Mouse (Mus musculus) forebrain, embryonic 15.5 days (tissue): ENCODE data around the gene Drd3. TPM values are rescaled to one million over a fixed set of nuclear protein-coding genes. Genes with fewer than 3 reads are reported as not detected.
A peak's percentile ranks its signal among the peaks of the same experiment; 100 is the strongest.

Experiments
- ATAC-seq: fragments of 200-750 bp; cut with Nextera tagmentation; replicated peaks from 2 replicates; pipeline ENCODE4 v1.8.0; 2017; ENCODE audit warnings: mild to moderate bottlenecking, moderate TSS enrichment, moderate library complexity
- H3K27ac ChIP-seq: fragments of 300-500 bp; sonication (generic); replicated peaks from 2 replicates; pipeline ENCODE4 v1.5.1; 2015; ENCODE audit warnings: mild to moderate bottlenecking, inconsistent platforms
- H3K27me3 ChIP-seq: fragments of 300-500 bp; sonication (generic); 2 replicates; pipeline ENCODE4 v1.6.1; 2015; ENCODE audit warnings: inconsistent platforms
- H3K36me3 ChIP-seq: fragments of 300-500 bp; sonication (generic); 2 replicates; pipeline ENCODE4 v1.6.1; 2015; ENCODE audit warnings: mild to moderate bottlenecking, inconsistent platforms
- H3K4me1 ChIP-seq: fragments of 300-500 bp; sonication (generic); 2 replicates; pipeline ENCODE4 v1.6.1; 2015; ENCODE audit warnings: inconsistent platforms
- H3K4me2 ChIP-seq: fragments of 300-500 bp; sonication (generic); replicated peaks from 2 replicates; pipeline ENCODE4 v1.6.1; 2015; ENCODE audit warnings: mild to moderate bottlenecking, inconsistent platforms
- H3K4me3 ChIP-seq: fragments of 300-500 bp; sonication (generic); 2 replicates; pipeline ENCODE4 v1.5.1; 2015; ENCODE audit warnings: mild to moderate bottlenecking, inconsistent platforms
- H3K9ac ChIP-seq: fragments of 300-500 bp; sonication (generic); replicated peaks from 2 replicates; pipeline ENCODE4 v1.6.1; 2015; ENCODE audit warnings: mild to moderate bottlenecking, inconsistent platforms
- H3K9me3 ChIP-seq: fragments of 300-500 bp; sonication (generic); 2 replicates; pipeline ENCODE4 v1.6.1; 2016; ENCODE audit warnings: inconsistent platforms
- WGBS: fragments of 180-500 bp; shearing (Covaris S2); methylation state at CpG from one replicate; pipeline ENCODE4 v1.1.7; 2015; ENCODE audit warnings: mixed read lengths; 5-methylcytosine and 5-hydroxymethylcytosine counted together
- polyA plus RNA-seq: library from polyadenylated mRNA; unstranded; fragments of >200 nt; fragmentation: Nextera tagmentation; extraction: Ambion mirVana; gene quantifications from 2 replicates; pipeline ENCODE4 v1.2.1, GENCODE M21; 2015

Gene Drd3
- polyA plus RNA-seq = 0.20 TPM in 1 of 2 replicates, not detected in the other

- Histone ChIP-seq H3K4me2 (peak within 1 kb of the TSS; percentile 24), H3K27me3 (no peaks in the 10 kb centered on the region)
- 10% methylated on average over 7 of the region's 7 CpGs for WGBS
These were observed at the start of gene Drd3 for GRCm38 (mm10) chr16:43753751-43754150. Drd3 (plus strand) TSS chr16:43754026.

DNA sequence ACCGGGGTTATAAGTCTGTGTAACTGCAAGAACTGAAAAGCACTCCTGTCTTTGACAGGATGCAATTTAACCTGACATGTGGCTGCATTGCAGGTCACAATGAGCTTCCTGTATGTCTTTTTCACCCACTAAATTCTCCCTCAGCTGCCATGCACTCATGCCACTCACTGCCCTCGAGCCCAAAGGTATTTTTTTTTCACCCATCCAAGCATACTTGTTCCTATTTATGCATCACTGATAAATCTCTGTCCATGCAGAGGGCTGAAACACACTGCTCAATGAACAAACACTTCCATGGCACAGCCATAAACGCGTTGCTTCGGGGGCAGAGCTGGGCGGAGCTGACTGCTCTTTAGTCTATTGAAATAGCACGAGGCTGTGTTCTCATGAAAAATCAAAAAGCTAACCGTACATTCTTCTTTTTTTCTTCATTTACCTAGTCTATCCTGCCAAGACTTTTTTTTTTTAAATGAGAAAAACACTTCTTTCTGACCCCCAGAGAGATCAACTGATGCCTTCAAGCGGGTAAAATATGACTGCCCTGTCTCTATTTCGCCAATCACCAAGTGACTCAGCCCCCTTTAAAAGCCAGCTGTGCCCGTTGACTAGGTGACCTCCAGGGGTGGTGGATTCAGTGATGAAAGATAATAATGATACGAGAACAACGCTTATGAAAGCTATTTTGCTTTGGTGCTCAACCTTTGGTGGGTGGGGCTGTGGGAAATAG, 45.3 kb upstream of the Drd3 start:
- Histone ChIP-seq H3K9ac (no peak overlapping the region), H3K27ac (peak overlapping the region; percentile 67), H3K4me3 (no peak overlapping the region), H3K9me3 (no peaks in the 10 kb centered on the region), H3K4me1 (peaks cover 14% of the 10 kb centered on the region), H3K4me2 (no peak overlapping the region), H3K36me3 (no peaks in the 10 kb centered on the region), H3K27me3 (no peaks in the 10 kb centered on the region)
- no peak for ATAC-seq
- WGBS = 68% methylated on average over 13 of the region's 13 CpGs

More at GRCm38 (mm10) chr16:43753751-43754150, at the start of gene Drd3:
- ATAC-seq = no peak
- H3K36me3 ChIP-seq = no peaks in the 10 kb centered on the region
- H3K9me3 ChIP-seq = no peaks in the 10 kb centered on the region
- H3K9ac ChIP-seq = no peak within 1 kb of the TSS
- no peak within 1 kb of the TSS for H3K27ac ChIP-seq
- H3K4me3 ChIP-seq = no peak within 1 kb of the TSS
- H3K4me1 ChIP-seq = peaks cover 6% of the 10 kb centered on the region; the same call in 1 of the 2 replicates

DNA sequence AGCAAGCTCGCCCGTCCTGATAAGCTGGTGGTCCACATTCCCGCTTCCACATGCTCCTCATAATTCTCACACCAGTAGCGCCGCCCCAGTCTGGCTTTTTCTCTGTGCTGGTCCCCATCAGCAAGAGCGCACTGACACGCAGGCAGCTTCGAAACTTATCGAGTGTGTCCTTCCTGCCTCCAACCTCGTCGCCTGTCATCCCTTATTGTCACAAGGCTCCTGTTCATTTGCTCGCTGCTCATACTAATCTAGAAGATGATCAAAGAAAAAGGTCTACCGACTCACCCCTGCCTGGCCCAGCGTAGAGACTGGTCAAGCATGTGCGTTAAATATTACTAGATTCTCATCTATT, 44.8 kb upstream of the Drd3 start:
- 79% methylated on average over 15 of the region's 15 CpGs for WGBS
- H3K9me3 ChIP-seq = no peaks in the 10 kb centered on the region
- no peak overlapping the region for H3K9ac ChIP-seq
- H3K36me3 ChIP-seq = no peaks in the 10 kb centered on the region
- ATAC-seq = peak; percentile 55; the same call in 1 of the 2 replicates
- H3K27me3 ChIP-seq = no peaks in the 10 kb centered on the region
- 0 out of 2 replicates have a peak overlapping the region, but pooled peaks have one; percentile 2 for H3K4me2 ChIP-seq
- no peak overlapping the region for H3K4me3 ChIP-seq
- H3K27ac ChIP-seq = peak overlapping the region; percentile 67
- H3K4me1 ChIP-seq = peaks cover 14% of the 10 kb centered on the region

GRCm38 (mm10) chr16:43709432-43710133, 44.2 kb upstream of the Drd3 start:
- Histone ChIP-seq H3K9ac (no peak overlapping the region), H3K9me3 (no peaks in the 10 kb centered on the region), H3K4me3 (no peak overlapping the region), H3K27me3 (no peaks in the 10 kb centered on the region), H3K4me2 (0 out of 2 replicates have a peak overlapping the region, but pooled peaks have one; percentile 2), H3K27ac (peak overlapping the region; percentile 67), H3K36me3 (no peaks in the 10 kb centered on the region), H3K4me1 (peaks cover 14% of the 10 kb centered on the region)
- WGBS = 33% methylated on average over 9 of the region's 9 CpGs
- ATAC-seq = peak; percentile 77

DNA sequence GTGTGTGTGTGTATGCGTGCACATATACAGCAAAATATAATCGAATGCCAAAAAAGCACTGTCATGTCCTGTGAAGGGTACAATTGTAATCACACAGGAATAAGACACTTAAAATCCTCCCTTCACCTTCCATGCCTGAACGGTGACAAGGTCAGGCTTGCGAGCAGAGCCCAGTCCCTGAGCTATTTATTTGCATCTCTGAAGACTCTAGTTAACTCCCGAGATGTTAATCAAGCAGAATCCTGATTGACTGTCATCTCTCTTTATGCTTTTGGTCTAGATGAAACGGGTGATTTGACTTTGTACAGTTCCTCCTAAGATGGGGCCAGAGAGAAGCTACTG, 43.7 kb upstream of the Drd3 start:
- H3K4me3 ChIP-seq = no peak overlapping the region
- H3K27me3 ChIP-seq = no peaks in the 10 kb centered on the region
- 59% methylated on average over 6 of the region's 6 CpGs for WGBS
- H3K36me3 ChIP-seq = no peaks in the 10 kb centered on the region
- peaks cover 14% of the 10 kb centered on the region for H3K4me1 ChIP-seq
- no peak overlapping the region for H3K4me2 ChIP-seq
- 0 out of 2 replicates have a peak overlapping the region, but pooled peaks have one; percentile 67 for H3K27ac ChIP-seq
- ATAC-seq = 0 out of 2 replicates have a peak, but pooled peaks have one; percentile 34
- H3K9ac ChIP-seq = no peak overlapping the region
- H3K9me3 ChIP-seq = no peaks in the 10 kb centered on the region

GRCm38 (mm10) chr16:43710651-43711050, 43.2 kb upstream of the Drd3 start:
- H3K9me3 ChIP-seq = no peaks in the 10 kb centered on the region
- 0 out of 2 replicates have a peak overlapping the region, but pooled peaks have one; percentile 67 for H3K27ac ChIP-seq
- H3K4me2 ChIP-seq = no peak overlapping the region
- no peak for ATAC-seq
- H3K27me3 ChIP-seq = no peaks in the 10 kb centered on the region
- H3K4me3 ChIP-seq = no peak overlapping the region
- H3K4me1 ChIP-seq = peaks cover 14% of the 10 kb centered on the region
- 87% methylated on average over 11 of the region's 11 CpGs for WGBS
- no peaks in the 10 kb centered on the region for H3K36me3 ChIP-seq
- H3K9ac ChIP-seq = no peak overlapping the region

- Histone ChIP-seq H3K4me3 (no peak overlapping the region), H3K27ac (no peak overlapping the region)
- ATAC-seq = no peak
These were observed 42.5 kb upstream of the Drd3 start for GRCm38 (mm10) chr16:43711361-43711760.

DNA sequence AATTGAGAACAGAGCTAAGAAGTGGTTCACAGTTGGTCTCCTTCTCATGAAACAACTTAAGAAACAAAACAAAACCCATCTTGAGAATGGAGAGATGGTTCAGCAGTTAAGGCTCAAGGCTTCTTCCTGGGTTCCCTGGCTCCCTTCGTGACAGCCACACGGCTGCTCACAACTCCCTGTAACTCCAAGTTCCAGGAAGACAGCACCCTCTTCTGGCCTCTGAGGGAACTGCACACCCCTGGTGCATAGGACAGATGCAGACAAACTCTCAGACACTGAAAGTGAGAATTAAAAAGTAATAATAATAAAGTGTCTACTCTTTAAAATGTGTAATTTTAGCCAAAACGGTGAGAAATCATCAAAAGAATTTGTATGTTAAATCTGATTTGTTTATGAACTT, 29.4 kb upstream of the Drd3 start:
- no peaks in the 10 kb centered on the region for H3K27me3 ChIP-seq
- H3K4me3 ChIP-seq = no peak overlapping the region
- ATAC-seq = no peak
- WGBS = 66% methylated on average over 3 of the region's 3 CpGs
- no peak overlapping the region for H3K27ac ChIP-seq
- no peaks in the 10 kb centered on the region for H3K9me3 ChIP-seq
- no peak overlapping the region for H3K4me2 ChIP-seq
- no peaks in the 10 kb centered on the region for H3K4me1 ChIP-seq
- no peaks in the 10 kb centered on the region for H3K36me3 ChIP-seq
- H3K9ac ChIP-seq = no peak overlapping the region

More at GRCm38 (mm10) chr16:43711361-43711760, 42.5 kb upstream of the Drd3 start:
- Histone ChIP-seq H3K36me3 (no peaks in the 10 kb centered on the region), H3K4me1 (peaks cover 14% of the 10 kb centered on the region), H3K27me3 (no peaks in the 10 kb centered on the region), H3K9me3 (no peaks in the 10 kb centered on the region), H3K9ac (no peak overlapping the region), H3K4me2 (no peak overlapping the region)
- 92% methylated on average over 7 of the region's 7 CpGs for WGBS

GRCm38 (mm10) chr16:43729506-43730221, 24.2 kb upstream of the Drd3 start:
- H3K9me3 ChIP-seq = no peaks in the 10 kb centered on the region
- no peak overlapping the region for H3K4me2 ChIP-seq
- H3K36me3 ChIP-seq = no peaks in the 10 kb centered on the region
- no peak overlapping the region for H3K4me3 ChIP-seq
- no peaks in the 10 kb centered on the region for H3K27me3 ChIP-seq
- WGBS = 89% methylated on average over 8 of the region's 8 CpGs
- no peak overlapping the region for H3K9ac ChIP-seq
- H3K27ac ChIP-seq = no peak overlapping the region
- H3K4me1 ChIP-seq = peaks cover 3% of the 10 kb centered on the region; the same call in 1 of the 2 replicates
- ATAC-seq = no peak

GRCm38 (mm10) chr16:43730281-43730680, 23.5 kb upstream of the Drd3 start:
- no peak overlapping the region for H3K27ac ChIP-seq
- no peaks in the 10 kb centered on the region for H3K9me3 ChIP-seq
- no peak for ATAC-seq
- H3K36me3 ChIP-seq = no peaks in the 10 kb centered on the region
- no peak overlapping the region for H3K4me2 ChIP-seq
- no peak overlapping the region for H3K9ac ChIP-seq
- peaks cover 3% of the 10 kb centered on the region; the same call in 1 of the 2 replicates for H3K4me1 ChIP-seq
- H3K4me3 ChIP-seq = no peak overlapping the region
- 81% methylated on average over 4 of the region's 4 CpGs for WGBS
- no peaks in the 10 kb centered on the region for H3K27me3 ChIP-seq

DNA sequence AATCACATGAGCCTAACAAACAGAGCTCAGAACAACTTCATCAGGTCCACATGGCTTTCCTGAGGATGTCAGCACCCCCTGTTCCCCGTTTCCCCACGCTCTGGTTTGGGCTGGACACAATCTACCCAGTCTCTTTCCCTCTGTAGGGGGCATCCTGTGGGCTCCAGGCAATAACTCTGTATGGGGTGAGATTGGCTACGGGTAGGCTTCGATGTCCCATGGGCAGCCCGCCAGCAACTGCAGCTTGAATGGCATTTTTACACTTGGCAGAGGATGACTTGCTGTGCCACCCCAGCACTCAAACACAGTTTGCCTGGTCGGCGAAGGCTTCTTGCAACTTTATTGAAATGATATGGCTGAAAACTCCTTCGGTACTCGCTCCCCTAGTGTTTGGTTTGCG, 21.3 kb upstream of the Drd3 start:
- 62% methylated on average over 10 of the region's 10 CpGs for WGBS
- peak; percentile 53; the same call in 1 of the 2 replicates for ATAC-seq
- Histone ChIP-seq H3K9ac (no peak overlapping the region), H3K4me1 (peaks cover 3% of the 10 kb centered on the region; the same call in 1 of the 2 replicates), H3K27ac (no peak overlapping the region; the same call in 1 of the 2 replicates), H3K4me3 (no peak overlapping the region), H3K27me3 (no peaks in the 10 kb centered on the region), H3K36me3 (no peaks in the 10 kb centered on the region), H3K4me2 (no peak overlapping the region), H3K9me3 (no peaks in the 10 kb centered on the region)

- no peaks in the 10 kb centered on the region for H3K27me3 ChIP-seq
- H3K4me2 ChIP-seq = no peak overlapping the region
- WGBS = 74% methylated on average over 5 of the region's 5 CpGs
- no peak overlapping the region for H3K27ac ChIP-seq
- H3K36me3 ChIP-seq = no peaks in the 10 kb centered on the region
- H3K4me1 ChIP-seq = peaks cover 3% of the 10 kb centered on the region; the same call in 1 of the 2 replicates
- no peak for ATAC-seq
- no peaks in the 10 kb centered on the region for H3K9me3 ChIP-seq
- no peak overlapping the region for H3K4me3 ChIP-seq
- H3K9ac ChIP-seq = no peak overlapping the region
These were observed 20.9 kb upstream of the Drd3 start for GRCm38 (mm10) chr16:43732900-43733299.
